Mouse (Mus musculus): ENCODE measurements around the gene Cog7. TPM values are rescaled to one million over a fixed set of nuclear protein-coding genes. Genes with fewer than 3 reads are reported as not detected.

Cog7 gene
- polyA plus RNA-seq, 1 experiment from 2014 or later, result 24.8 TPM

Other genes with a start within 250 kb of the Cog7 start
- gene Scnn1g, start 247.2 kb downstream of the Cog7 start, polyA plus RNA-seq (2015; fragmentation: Nextera tagmentation; extraction: Ambion mirVana), result 0.34 and 0.38 TPM in 2 replicates
- 0.26 and 0.55 TPM in 2 replicates for gene Scnn1b, start 116.7 kb downstream of the Cog7 start, polyA plus RNA-seq (2015; fragmentation: Nextera tagmentation; extraction: Ambion mirVana)
- gene Gga2, start 39.5 kb upstream of the Cog7 start, polyA plus RNA-seq (2015; fragmentation: Nextera tagmentation; extraction: Ambion mirVana), result 92.5 and 96.5 TPM in 2 replicates
- 51.0 and 65.2 TPM in 2 replicates for gene Ubfd1, start 85.5 kb upstream of the Cog7 start, polyA plus RNA-seq (2015; fragmentation: Nextera tagmentation; extraction: Ambion mirVana)
- gene Ears2, start 85.6 kb upstream of the Cog7 start, polyA plus RNA-seq (2015; fragmentation: Nextera tagmentation; extraction: Ambion mirVana), result 16.0 and 16.3 TPM in 2 replicates
- 553 and 558 TPM in 2 replicates for gene Ndufab1, start 120.2 kb upstream of the Cog7 start, polyA plus RNA-seq (2015; fragmentation: Nextera tagmentation; extraction: Ambion mirVana)
- gene Palb2, start 151.3 kb upstream of the Cog7 start, polyA plus RNA-seq (2015; fragmentation: Nextera tagmentation; extraction: Ambion mirVana), result 10.5 and 12.3 TPM in 2 replicates
- gene Dctn5, start 151.3 kb upstream of the Cog7 start, polyA plus RNA-seq (2015; fragmentation: Nextera tagmentation; extraction: Ambion mirVana), result 122 and 125 TPM in 2 replicates
- gene Plk1, start 177.7 kb upstream of the Cog7 start, polyA plus RNA-seq (2015; fragmentation: Nextera tagmentation; extraction: Ambion mirVana), result 86.2 and 92.1 TPM in 2 replicates
- not detected in 2 replicates for gene Ern2, start 204.5 kb upstream of the Cog7 start, polyA plus RNA-seq (2015; fragmentation: Nextera tagmentation; extraction: Ambion mirVana)
- 0.29 and 0.62 TPM in 2 replicates for gene Chp2, start 237.8 kb upstream of the Cog7 start, polyA plus RNA-seq (2015; fragmentation: Nextera tagmentation; extraction: Ambion mirVana)